Mouse (Mus musculus): ENCODE measurements around the gene Epn2. TPM values are rescaled to one million over a fixed set of nuclear protein-coding genes. Genes with fewer than 3 reads are reported as not detected.

Gene Epn2
- polyA plus RNA-seq, 1 experiment from 2014 or later = 22.5 TPM

DNA sequence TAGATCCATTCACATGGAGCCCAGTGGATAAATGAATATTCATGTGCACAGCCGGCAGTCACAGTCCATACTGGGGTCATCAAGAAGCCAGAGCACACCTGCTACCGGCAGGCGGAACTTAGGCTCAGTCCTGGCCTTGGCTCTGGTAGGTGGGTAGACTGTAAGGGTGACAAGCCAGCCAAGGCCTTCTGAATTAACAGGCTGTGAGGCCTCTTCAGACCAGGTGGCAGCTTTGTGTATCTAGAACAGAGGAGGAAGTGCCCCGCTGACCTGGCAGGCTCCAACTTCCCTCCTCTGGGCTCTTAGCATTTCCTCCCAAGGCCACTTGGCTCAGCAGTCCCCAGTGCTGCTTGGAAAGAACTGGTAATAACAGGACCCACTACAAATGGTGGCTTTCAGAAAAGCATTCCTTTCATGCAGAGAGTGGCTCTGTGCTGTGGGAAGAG lies 50.2 kb downstream of the Epn2 start:
- WGBS = 74% methylated on average over 4 of the region's 4 CpGs
- H3K27me3 ChIP-seq (ENCODE audit: poor library complexity, severe bottlenecking) = no peaks in the 10 kb centered on the region
- H3K4me3 ChIP-seq = no peak overlapping the region
- H3K36me3 ChIP-seq (replicated peaks) = peaks cover 72% of the 10 kb centered on the region
- peak overlapping the region; percentile 8; the same call in 1 of the 2 replicates for H3K27ac ChIP-seq
- peaks cover 9% of the 10 kb centered on the region; the same call in 1 of the 2 replicates for H3K4me1 ChIP-seq
- H3K9me3 ChIP-seq = no peaks in the 10 kb centered on the region
- no peak for DNase-seq (ENCODE audit: extremely low spot score, low spot score)

DNA sequence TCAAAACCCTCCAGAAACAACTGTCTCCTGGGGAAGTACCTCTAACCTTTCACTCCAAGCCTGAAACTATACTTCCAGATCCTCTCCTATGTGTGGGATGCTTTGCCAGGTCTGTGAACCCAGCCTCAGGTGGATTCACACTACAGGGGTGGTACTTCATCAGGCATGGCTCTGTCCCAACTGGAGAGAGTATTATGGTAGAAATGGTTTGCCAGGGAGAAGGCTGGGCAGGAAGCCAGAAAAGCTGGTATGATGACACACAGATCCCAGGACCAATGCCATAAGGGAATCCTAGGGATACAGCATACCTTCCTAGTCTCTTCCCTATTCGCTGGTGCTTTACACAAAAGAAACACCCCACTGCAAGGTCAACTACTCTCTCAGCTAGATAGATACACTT lies 52.6 kb downstream of the Epn2 start:
- 88% methylated on average over 1 of the region's 1 CpGs for WGBS
- H3K27me3 ChIP-seq (ENCODE audit: poor library complexity, severe bottlenecking) = no peaks in the 10 kb centered on the region
- peaks cover 72% of the 10 kb centered on the region for H3K36me3 ChIP-seq (replicated peaks)
- H3K4me1 ChIP-seq = peaks cover 7% of the 10 kb centered on the region; the same call in 1 of the 2 replicates
- no peak overlapping the region for H3K27ac ChIP-seq
- H3K9me3 ChIP-seq = no peaks in the 10 kb centered on the region
- DNase-seq (ENCODE audit: extremely low spot score, low spot score) = no peak
- H3K4me3 ChIP-seq = no peak overlapping the region

DNA sequence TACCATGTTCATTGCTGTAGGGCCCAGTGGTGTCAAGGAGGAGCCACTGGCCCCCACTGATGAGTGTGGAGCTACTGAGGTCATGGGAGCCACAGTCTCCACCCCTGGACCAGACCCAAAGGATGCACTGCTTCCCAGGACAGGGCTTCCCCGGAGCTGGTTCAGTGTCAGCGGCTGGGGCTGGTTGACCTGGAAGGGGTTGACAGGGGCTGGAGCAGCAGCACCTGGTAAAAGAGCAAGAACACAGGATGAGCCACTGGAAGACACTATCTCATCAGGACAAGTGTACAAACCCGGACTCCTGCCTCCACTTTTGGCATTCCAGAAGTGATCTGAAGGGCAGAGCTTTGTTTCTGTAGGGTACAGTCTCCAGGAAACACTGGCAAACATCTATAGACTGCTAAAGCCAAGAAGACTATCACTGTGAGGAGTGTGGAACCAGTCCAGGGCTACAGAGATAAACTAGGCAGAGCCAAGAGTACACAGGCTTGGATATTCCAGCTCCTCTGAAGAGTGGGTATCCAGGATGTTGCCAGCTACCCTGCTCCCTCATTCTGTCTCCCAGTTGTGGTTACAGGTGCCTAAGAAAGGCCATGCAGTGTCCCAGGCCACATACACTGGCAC lies 59.9 kb downstream of the Epn2 start:
- Histone ChIP-seq H3K4me3 (no peak overlapping the region), H3K27me3 (ENCODE audit: poor library complexity, severe bottlenecking) (no peaks in the 10 kb centered on the region), H3K27ac (no peak overlapping the region), H3K36me3 (replicated peaks) (peaks cover 84% of the 10 kb centered on the region), H3K4me1 (no peaks in the 10 kb centered on the region), H3K9me3 (no peaks in the 10 kb centered on the region)
- WGBS = 94% methylated on average over 3 of the region's 3 CpGs
- no peak for DNase-seq (ENCODE audit: extremely low spot score, low spot score)

DNA sequence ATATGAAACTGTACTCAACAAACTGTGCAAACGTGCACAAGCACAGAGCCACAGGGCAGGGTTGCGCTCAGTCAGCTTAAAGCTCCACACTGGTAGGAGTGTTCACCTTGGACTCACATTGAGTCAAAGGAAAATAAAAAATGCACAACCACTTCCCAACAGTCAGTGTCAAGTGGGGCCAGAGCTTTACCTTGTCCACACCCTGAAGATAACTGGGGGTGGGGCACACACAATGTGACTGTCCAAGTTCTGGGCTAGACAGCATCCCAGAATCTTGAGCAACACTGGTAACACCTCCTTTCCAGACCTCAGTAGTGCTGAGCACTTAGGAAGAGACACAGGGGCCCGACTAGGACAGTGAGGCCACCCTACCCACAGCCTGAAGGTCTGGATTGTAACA lies 60.6 kb downstream of the Epn2 start:
- H3K9me3 ChIP-seq = no peaks in the 10 kb centered on the region
- no peak overlapping the region for H3K27ac ChIP-seq
- H3K4me3 ChIP-seq = no peak overlapping the region
- no peaks in the 10 kb centered on the region for H3K4me1 ChIP-seq
- DNase-seq (ENCODE audit: extremely low spot score, low spot score) = no peak
- H3K36me3 ChIP-seq (replicated peaks) = peaks cover 84% of the 10 kb centered on the region
- WGBS = 93% methylated on average over 3 of the region's 3 CpGs
- no peaks in the 10 kb centered on the region for H3K27me3 ChIP-seq (ENCODE audit: poor library complexity, severe bottlenecking)

DNA sequence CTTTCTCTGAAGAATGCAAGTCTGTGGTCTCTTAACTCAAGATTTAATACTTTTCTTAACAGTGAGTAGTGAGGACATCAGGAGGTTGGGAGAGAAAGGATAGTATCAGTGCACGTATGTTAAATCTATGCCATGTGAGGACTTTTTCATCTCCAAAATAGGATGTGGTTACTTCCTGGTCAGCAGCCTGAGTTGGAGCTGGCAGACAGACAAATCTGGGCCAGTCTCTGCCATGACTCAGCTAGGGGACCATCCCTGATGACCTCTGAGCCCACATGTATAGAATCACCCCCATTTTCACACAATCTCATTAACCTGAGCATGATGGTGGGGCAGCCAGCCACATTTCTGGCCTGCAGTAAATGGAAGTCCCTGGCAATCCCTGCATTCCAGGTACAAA lies 61.5 kb downstream of the Epn2 start:
- no peak overlapping the region for H3K4me3 ChIP-seq
- H3K4me1 ChIP-seq = no peaks in the 10 kb centered on the region
- WGBS = 93% methylated on average over 1 of the region's 1 CpGs
- H3K9me3 ChIP-seq = no peaks in the 10 kb centered on the region
- no peak overlapping the region for H3K27ac ChIP-seq
- H3K36me3 ChIP-seq (replicated peaks) = peaks cover 88% of the 10 kb centered on the region
- no peaks in the 10 kb centered on the region for H3K27me3 ChIP-seq (ENCODE audit: poor library complexity, severe bottlenecking)
- no peak for DNase-seq (ENCODE audit: extremely low spot score, low spot score)

DNA sequence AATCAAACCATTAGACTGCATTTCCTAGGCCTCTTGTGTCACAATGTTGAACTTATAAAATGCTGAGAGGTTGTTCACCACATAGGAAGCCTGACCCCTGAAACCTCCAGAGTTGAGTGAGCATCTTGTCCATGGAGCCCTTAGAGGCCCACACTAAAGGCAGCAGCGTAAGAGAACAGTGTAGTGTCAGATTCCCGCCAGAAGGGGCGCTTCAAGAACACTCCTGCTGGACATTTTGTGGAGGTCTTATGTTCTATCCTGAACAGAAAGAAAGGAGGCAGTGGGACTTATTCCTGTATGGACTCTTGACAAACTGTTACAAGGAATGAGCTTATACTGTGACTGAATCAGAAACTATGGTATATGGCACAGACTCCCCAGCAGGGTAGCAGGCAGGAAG lies 64.5 kb downstream of the Epn2 start:
- no peaks in the 10 kb centered on the region for H3K9me3 ChIP-seq
- H3K4me1 ChIP-seq = no peaks in the 10 kb centered on the region; the same call in 1 of the 2 replicates
- no peak overlapping the region for H3K27ac ChIP-seq
- WGBS = 35% methylated on average over 3 of the region's 3 CpGs
- no peaks in the 10 kb centered on the region for H3K27me3 ChIP-seq (ENCODE audit: poor library complexity, severe bottlenecking)
- DNase-seq (ENCODE audit: extremely low spot score, low spot score) = peak; percentile 33
- H3K36me3 ChIP-seq (replicated peaks) = peaks cover 86% of the 10 kb centered on the region
- no peak overlapping the region for H3K4me3 ChIP-seq

DNA sequence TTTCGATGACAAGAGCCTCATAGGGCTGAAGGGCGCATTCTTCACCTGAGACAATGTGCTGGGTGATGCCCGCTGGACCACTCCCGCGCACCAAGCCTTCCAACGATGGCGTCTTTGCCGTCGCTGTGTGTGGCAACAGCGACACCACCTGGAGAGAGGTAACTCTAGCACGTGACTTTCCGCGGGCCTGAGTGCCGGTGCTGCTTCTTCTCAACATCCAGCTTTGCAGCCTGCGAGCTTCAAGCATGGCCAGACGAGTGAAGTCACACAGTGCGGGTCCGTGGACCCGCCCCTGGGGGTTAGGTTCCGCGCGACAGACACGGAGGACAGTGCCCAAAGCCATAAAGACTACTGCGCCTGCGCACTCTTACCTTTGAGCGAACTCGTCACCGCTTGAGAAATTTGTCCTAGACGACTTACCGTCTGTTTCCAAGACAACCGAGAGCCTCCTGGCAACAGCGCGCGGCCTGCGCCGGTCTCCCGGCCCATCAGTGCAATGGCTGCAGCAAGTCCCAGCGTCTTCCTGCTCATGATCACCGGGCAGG lies 74.7 kb downstream of the Epn2 start, which contains the start of gene B9d1:
Gene B9d1, plus strand, starts transcription at position 432 of the 545 bp plus-strand sequence.
- WGBS = under 1% methylated on average over 39 of the region's 39 CpGs
- peak; percentile 96 for DNase-seq (ENCODE audit: extremely low spot score, low spot score)
- no peaks in the 10 kb centered on the region for H3K27me3 ChIP-seq (ENCODE audit: poor library complexity, severe bottlenecking)
- peaks cover 18% of the 10 kb centered on the region for H3K36me3 ChIP-seq (replicated peaks)
- peaks cover 20% of the 10 kb centered on the region for H3K4me1 ChIP-seq
- H3K4me3 ChIP-seq = peak within 1 kb of the TSS; percentile 78
- no peaks in the 10 kb centered on the region for H3K9me3 ChIP-seq
- peak within 1 kb of the TSS; percentile 96 for H3K27ac ChIP-seq

DNA sequence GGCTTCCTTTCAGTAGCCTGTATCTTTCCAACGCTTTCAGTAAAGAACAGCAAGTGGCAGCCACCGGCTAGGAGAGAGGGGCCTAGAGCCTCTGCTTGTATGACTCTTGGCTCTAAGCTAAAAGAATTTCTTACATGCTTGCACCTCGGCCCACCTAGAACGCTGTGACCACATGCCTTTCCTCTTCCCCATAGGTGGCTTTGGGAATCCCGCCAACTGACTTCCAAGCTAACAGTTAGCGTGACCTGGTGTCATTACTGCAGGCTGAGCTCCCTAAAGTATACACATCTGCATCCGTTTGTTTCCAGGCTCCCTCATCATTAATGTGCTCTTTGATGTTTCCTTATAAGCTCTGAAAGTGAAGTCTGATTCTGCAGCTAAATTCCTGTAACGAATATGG lies 75.6 kb downstream of the Epn2 start:
- 83% methylated on average over 8 of the region's 8 CpGs for WGBS
- H3K36me3 ChIP-seq (replicated peaks) = peaks cover 10% of the 10 kb centered on the region
- H3K9me3 ChIP-seq = no peaks in the 10 kb centered on the region
- no peak for DNase-seq (ENCODE audit: extremely low spot score, low spot score)
- H3K4me3 ChIP-seq = no peak overlapping the region
- H3K27ac ChIP-seq = peak overlapping the region; percentile 96
- no peaks in the 10 kb centered on the region for H3K27me3 ChIP-seq (ENCODE audit: poor library complexity, severe bottlenecking)
- H3K4me1 ChIP-seq = peaks cover 20% of the 10 kb centered on the region

DNA sequence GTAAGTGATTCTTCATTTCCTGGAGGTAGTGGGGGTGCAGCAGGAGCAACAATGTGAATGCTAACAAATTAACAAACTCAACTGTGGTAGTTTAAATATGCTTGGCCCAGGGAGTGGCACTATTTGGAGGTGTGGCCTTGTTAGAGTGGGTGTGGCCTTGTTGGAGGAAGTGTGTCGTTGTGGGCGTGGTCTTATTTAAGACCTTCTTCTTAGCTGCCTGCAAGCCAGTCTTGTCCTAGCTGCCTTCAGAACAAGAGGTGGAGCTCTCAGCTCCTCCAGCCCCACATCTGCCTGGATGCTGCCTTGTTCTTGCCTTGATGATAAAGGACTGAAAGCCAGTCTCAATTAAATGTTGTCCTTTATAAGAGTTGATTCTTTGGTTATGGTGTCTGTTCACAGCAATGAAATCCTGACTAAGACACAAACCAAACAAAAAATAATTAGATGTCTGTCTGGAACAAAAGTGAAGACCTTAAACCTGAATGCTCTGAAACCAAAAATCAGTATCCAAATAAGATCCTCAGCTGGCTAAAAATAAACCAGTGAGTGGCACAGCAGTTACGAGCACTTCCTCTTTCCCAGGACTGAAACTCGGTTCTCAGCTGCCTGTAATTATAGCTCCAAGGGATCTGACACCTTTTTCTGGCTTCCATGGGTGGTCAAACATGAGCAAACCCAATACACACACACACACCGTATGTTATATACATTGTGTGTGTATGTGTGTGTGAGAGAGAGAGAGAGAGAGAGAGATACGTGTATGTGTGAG lies 80.6 kb downstream of the Epn2 start:
- H3K4me3 ChIP-seq = no peak overlapping the region
- no peaks in the 10 kb centered on the region for H3K36me3 ChIP-seq (replicated peaks)
- peaks cover 8% of the 10 kb centered on the region for H3K4me1 ChIP-seq
- DNase-seq (ENCODE audit: extremely low spot score, low spot score) = no peak
- no peak overlapping the region for H3K27ac ChIP-seq
- no peaks in the 10 kb centered on the region for H3K27me3 ChIP-seq (ENCODE audit: poor library complexity, severe bottlenecking)
- WGBS = 79% methylated on average over 6 of the region's 6 CpGs
- H3K9me3 ChIP-seq = no peaks in the 10 kb centered on the region

DNA sequence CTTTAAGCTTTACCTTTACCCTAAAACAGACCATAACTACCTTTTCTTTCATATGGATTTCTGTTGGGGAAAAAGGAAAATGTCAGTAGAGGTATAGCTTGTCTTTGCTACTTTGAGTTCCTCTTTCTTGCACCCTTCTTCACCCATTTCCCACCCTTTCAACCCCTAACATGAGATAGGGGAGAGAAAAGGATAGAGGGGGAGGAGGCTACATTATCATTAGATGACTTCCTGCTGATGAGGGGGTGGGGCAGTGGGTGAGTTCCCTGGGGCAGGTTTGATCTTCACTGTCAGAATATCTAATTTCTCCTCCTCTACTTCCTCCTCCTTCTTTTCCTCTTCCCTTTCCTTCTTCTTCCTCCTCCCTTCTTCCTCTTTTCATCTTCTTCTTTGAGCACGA lies 82.0 kb downstream of the Epn2 start:
- Histone ChIP-seq H3K27ac (no peak overlapping the region), H3K36me3 (replicated peaks) (peaks cover 7% of the 10 kb centered on the region), H3K4me3 (no peak overlapping the region), H3K4me1 (peaks cover 19% of the 10 kb centered on the region), H3K27me3 (ENCODE audit: poor library complexity, severe bottlenecking) (no peaks in the 10 kb centered on the region), H3K9me3 (no peaks in the 10 kb centered on the region)
- DNase-seq (ENCODE audit: extremely low spot score, low spot score) = no peak
- 72% methylated on average over 1 of the region's 1 CpGs for WGBS

DNA sequence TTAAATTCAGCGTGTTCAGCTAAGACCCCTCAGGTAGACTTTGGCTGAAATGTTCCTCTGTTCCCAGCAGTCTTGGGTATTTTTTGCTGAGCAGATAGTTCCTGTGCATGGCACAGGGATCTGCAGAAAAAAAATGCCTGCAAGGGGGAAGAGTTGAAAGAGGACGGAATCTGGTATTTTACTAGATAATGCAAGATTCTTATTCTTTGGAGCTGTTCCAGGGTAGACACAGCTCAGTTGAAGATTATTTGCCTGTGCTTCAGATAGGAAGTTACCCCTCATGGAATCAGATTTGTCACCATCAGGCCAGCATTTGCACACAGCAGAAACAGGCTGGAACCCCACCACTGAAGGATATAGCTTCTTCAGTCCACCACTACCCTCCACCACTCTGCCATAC lies 84.0 kb downstream of the Epn2 start:
- no peak for DNase-seq (ENCODE audit: extremely low spot score, low spot score)
- Histone ChIP-seq H3K27me3 (ENCODE audit: poor library complexity, severe bottlenecking) (no peaks in the 10 kb centered on the region), H3K9me3 (no peaks in the 10 kb centered on the region), H3K4me1 (peaks cover 26% of the 10 kb centered on the region), H3K36me3 (replicated peaks) (peaks cover 27% of the 10 kb centered on the region), H3K4me3 (peak overlapping the region; percentile 91; the same call in 1 of the 2 replicates), H3K27ac (peak overlapping the region; percentile 93)
- 96% methylated on average over 2 of the region's 2 CpGs for WGBS

DNA sequence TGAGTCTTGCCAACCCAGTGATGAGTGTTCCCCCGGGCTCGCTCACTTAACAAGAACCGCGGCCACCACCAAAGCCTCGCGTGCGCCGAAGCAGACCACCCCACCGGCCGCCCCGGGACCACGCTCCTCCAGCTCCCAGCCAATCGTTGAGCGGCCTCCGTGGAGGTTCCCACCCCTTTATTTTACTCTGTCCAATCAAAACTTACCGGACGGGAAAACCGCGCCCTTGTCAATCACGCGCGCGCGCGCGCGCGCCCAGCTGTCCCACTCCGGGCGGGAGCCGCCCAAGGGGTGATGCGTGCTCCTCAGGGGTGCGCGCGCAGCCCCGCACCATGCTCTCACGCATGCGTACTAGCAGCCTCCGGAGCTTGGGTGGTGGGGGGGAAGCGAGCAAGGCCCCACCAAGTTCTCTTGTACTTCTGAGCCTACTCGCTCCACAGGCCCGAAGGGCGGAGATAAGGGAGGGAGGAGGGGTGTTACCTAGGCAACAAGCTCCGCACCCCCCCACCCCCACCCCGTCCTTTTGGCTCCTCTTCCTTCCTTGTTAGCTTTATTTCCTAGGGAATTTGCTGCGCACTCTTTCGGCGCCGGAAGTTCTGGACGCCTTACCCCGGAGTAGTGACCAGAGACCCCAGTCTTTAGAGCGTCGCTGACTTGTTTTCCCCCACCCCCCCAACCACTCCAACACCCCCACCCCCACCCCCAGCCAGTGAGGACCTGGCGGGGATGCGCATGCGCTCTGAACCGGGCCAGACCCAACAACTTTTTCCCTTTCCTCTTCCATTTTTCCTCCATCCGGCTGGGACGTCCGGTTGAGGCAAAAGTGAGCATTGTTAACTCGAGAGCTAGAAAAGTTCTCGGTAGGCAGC lies 85.1 kb downstream of the Epn2 start, which contains the start of gene Mapk7:
Gene Mapk7, minus strand, starts transcription at position 278 of the 869 bp plus-strand sequence.
- Histone ChIP-seq H3K4me3 (peak within 1 kb of the TSS; percentile 91), H3K27ac (peak within 1 kb of the TSS; percentile 93), H3K9me3 (no peaks in the 10 kb centered on the region), H3K27me3 (ENCODE audit: poor library complexity, severe bottlenecking) (no peaks in the 10 kb centered on the region), H3K4me1 (peaks cover 33% of the 10 kb centered on the region), H3K36me3 (replicated peaks) (peaks cover 39% of the 10 kb centered on the region)
- peak; percentile 100 for DNase-seq (ENCODE audit: extremely low spot score, low spot score)
- WGBS = under 1% methylated on average over 62 of the region's 62 CpGs
